Mouse (Mus musculus): ENCODE measurements at regions not wholly inside any gene's neighbourhood (a gene's known extent, or its start where the extent isn't known, plus 50 kb on each side); places are given as distances from the start of the nearest gene placed in this dataset.

- Histone ChIP-seq H3K4me3 (replicated peaks) (no peak overlapping the region), H3K9ac (no peak overlapping the region), H3K27me3 (no peaks in the 10 kb centered on the region), H3K4me1 (0 out of 2 replicates have a peak, but pooled peaks cover 7% of the 10 kb centered on the region), H3K36me3 (no peaks in the 10 kb centered on the region), H3K9me3 (replicated peaks) (no peaks in the 10 kb centered on the region), H3K27ac (replicated peaks) (no peak overlapping the region), H3K4me2 (replicated peaks) (no peak overlapping the region)
- no peak for ATAC-seq (ENCODE audit: insufficient number of reproducible peaks, low FRiP score, low TSS enrichment, low read depth)
- 59% methylated on average over 11 of the region's 11 CpGs for WGBS
Observed at GRCm38 (mm10) chr13:47872645-47873044, 388.4 kb upstream of the Id4 start.

GRCm38 (mm10) chr13:47892569-47892968, 368.5 kb upstream of the Id4 start:
- Histone ChIP-seq H3K27me3 (no peaks in the 10 kb centered on the region), H3K36me3 (no peaks in the 10 kb centered on the region), H3K9ac (no peak overlapping the region), H3K9me3 (replicated peaks) (no peaks in the 10 kb centered on the region), H3K4me3 (replicated peaks) (no peak overlapping the region), H3K27ac (replicated peaks) (no peak overlapping the region), H3K4me2 (replicated peaks) (no peak overlapping the region), H3K4me1 (no peaks in the 10 kb centered on the region)
- 91% methylated on average over 4 of the region's 4 CpGs for WGBS
- ATAC-seq (ENCODE audit: insufficient number of reproducible peaks, low FRiP score, low TSS enrichment, low read depth) = no peak

- Histone ChIP-seq H3K27ac (replicated peaks) (no peak overlapping the region), H3K9ac (no peak overlapping the region), H3K36me3 (no peaks in the 10 kb centered on the region), H3K4me3 (replicated peaks) (no peak overlapping the region), H3K4me1 (no peaks in the 10 kb centered on the region), H3K9me3 (replicated peaks) (peaks cover 3% of the 10 kb centered on the region; the same call in 1 of the 2 replicates), H3K27me3 (no peaks in the 10 kb centered on the region), H3K4me2 (replicated peaks) (no peak overlapping the region)
- 0 out of 2 replicates have a peak, but pooled peaks have one; percentile 19 for ATAC-seq (ENCODE audit: insufficient number of reproducible peaks, low FRiP score, low TSS enrichment, low read depth)
- 70% methylated on average over 1 of the region's 1 CpGs for WGBS
Observed at GRCm38 (mm10) chr13:47894331-47894730, 366.7 kb upstream of the Id4 start.

GRCm38 (mm10) chr13:47895256-47895655, 365.8 kb upstream of the Id4 start:
- Histone ChIP-seq H3K4me2 (replicated peaks) (no peak overlapping the region), H3K9me3 (replicated peaks) (peaks cover 3% of the 10 kb centered on the region; the same call in 1 of the 2 replicates), H3K9ac (no peak overlapping the region), H3K27ac (replicated peaks) (no peak overlapping the region), H3K36me3 (no peaks in the 10 kb centered on the region), H3K4me1 (no peaks in the 10 kb centered on the region), H3K27me3 (no peaks in the 10 kb centered on the region), H3K4me3 (replicated peaks) (no peak overlapping the region)
- ATAC-seq (ENCODE audit: insufficient number of reproducible peaks, low FRiP score, low TSS enrichment, low read depth) = no peak
- 69% methylated on average over 6 of the region's 6 CpGs for WGBS

GRCm38 (mm10) chr13:47896646-47897045, 364.4 kb upstream of the Id4 start:
- H3K4me3 ChIP-seq (replicated peaks) = no peak overlapping the region
- no peaks in the 10 kb centered on the region for H3K36me3 ChIP-seq
- 65% methylated on average over 4 of the region's 4 CpGs for WGBS
- no peak overlapping the region for H3K9ac ChIP-seq
- no peaks in the 10 kb centered on the region for H3K4me1 ChIP-seq
- H3K9me3 ChIP-seq (replicated peaks) = peaks cover 3% of the 10 kb centered on the region; the same call in 1 of the 2 replicates
- H3K27ac ChIP-seq (replicated peaks) = no peak overlapping the region
- no peaks in the 10 kb centered on the region for H3K27me3 ChIP-seq
- no peak overlapping the region for H3K4me2 ChIP-seq (replicated peaks)
- no peak for ATAC-seq (ENCODE audit: insufficient number of reproducible peaks, low FRiP score, low TSS enrichment, low read depth)

- H3K27ac ChIP-seq (replicated peaks) = no peak overlapping the region
- no peak overlapping the region for H3K4me2 ChIP-seq (replicated peaks)
- no peak overlapping the region for H3K9ac ChIP-seq
- no peak overlapping the region for H3K4me3 ChIP-seq (replicated peaks)
- no peaks in the 10 kb centered on the region for H3K4me1 ChIP-seq
- WGBS = 74% methylated on average over 9 of the region's 9 CpGs
- H3K27me3 ChIP-seq = no peaks in the 10 kb centered on the region
- no peaks in the 10 kb centered on the region for H3K9me3 ChIP-seq (replicated peaks)
- no peaks in the 10 kb centered on the region for H3K36me3 ChIP-seq
- no peak for ATAC-seq (ENCODE audit: insufficient number of reproducible peaks, low FRiP score, low TSS enrichment, low read depth)
Observed at GRCm38 (mm10) chr13:47909851-47910530, 351.0 kb upstream of the Id4 start.

GRCm38 (mm10) chr13:47910531-47910910, 350.5 kb upstream of the Id4 start:
- 47% methylated on average over 3 of the region's 3 CpGs for WGBS
- no peak for ATAC-seq (ENCODE audit: insufficient number of reproducible peaks, low FRiP score, low TSS enrichment, low read depth)

GRCm38 (mm10) chr13:47916456-47916855, 344.6 kb upstream of the Id4 start:
- 62% methylated on average over 8 of the region's 8 CpGs for WGBS
- Histone ChIP-seq H3K36me3 (no peaks in the 10 kb centered on the region), H3K27me3 (no peaks in the 10 kb centered on the region), H3K9me3 (replicated peaks) (no peaks in the 10 kb centered on the region), H3K9ac (no peak overlapping the region), H3K4me1 (no peaks in the 10 kb centered on the region), H3K27ac (replicated peaks) (no peak overlapping the region), H3K4me3 (replicated peaks) (no peak overlapping the region), H3K4me2 (replicated peaks) (no peak overlapping the region)
- ATAC-seq (ENCODE audit: insufficient number of reproducible peaks, low FRiP score, low TSS enrichment, low read depth) = no peak

More at GRCm38 (mm10) chr13:47910531-47910910, 350.5 kb upstream of the Id4 start:
- no peaks in the 10 kb centered on the region for H3K36me3 ChIP-seq
- H3K4me1 ChIP-seq = no peaks in the 10 kb centered on the region
- no peaks in the 10 kb centered on the region for H3K9me3 ChIP-seq (replicated peaks)
- H3K4me3 ChIP-seq (replicated peaks) = no peak overlapping the region
- H3K9ac ChIP-seq = no peak overlapping the region
- H3K4me2 ChIP-seq (replicated peaks) = no peak overlapping the region
- no peak overlapping the region for H3K27ac ChIP-seq (replicated peaks)
- H3K27me3 ChIP-seq = no peaks in the 10 kb centered on the region

GRCm38 (mm10) chr13:47917370-47917769, 343.7 kb upstream of the Id4 start:
- H3K9me3 ChIP-seq (replicated peaks) = no peaks in the 10 kb centered on the region
- ATAC-seq (ENCODE audit: insufficient number of reproducible peaks, low FRiP score, low TSS enrichment, low read depth) = no peak
- no peak overlapping the region for H3K4me2 ChIP-seq (replicated peaks)
- H3K9ac ChIP-seq = no peak overlapping the region
- no peaks in the 10 kb centered on the region for H3K36me3 ChIP-seq
- H3K4me3 ChIP-seq (replicated peaks) = no peak overlapping the region
- no peak overlapping the region for H3K27ac ChIP-seq (replicated peaks)
- no peaks in the 10 kb centered on the region for H3K27me3 ChIP-seq
- no peaks in the 10 kb centered on the region for H3K4me1 ChIP-seq
- WGBS = 84% methylated on average over 3 of the region's 3 CpGs

- ATAC-seq (ENCODE audit: insufficient number of reproducible peaks, low FRiP score, low TSS enrichment, low read depth) = no peak
- H3K9me3 ChIP-seq (replicated peaks) = no peaks in the 10 kb centered on the region
- H3K27me3 ChIP-seq = no peaks in the 10 kb centered on the region
- WGBS = 59% methylated on average over 5 of the region's 5 CpGs
- H3K36me3 ChIP-seq = no peaks in the 10 kb centered on the region
- H3K4me2 ChIP-seq (replicated peaks) = no peak overlapping the region
- H3K9ac ChIP-seq = no peak overlapping the region
- H3K4me3 ChIP-seq (replicated peaks) = no peak overlapping the region
- no peaks in the 10 kb centered on the region for H3K4me1 ChIP-seq
- H3K27ac ChIP-seq (replicated peaks) = no peak overlapping the region
Observed at GRCm38 (mm10) chr13:47921044-47921443, 340.0 kb upstream of the Id4 start.

- no peak overlapping the region for H3K4me3 ChIP-seq (replicated peaks)
- H3K4me1 ChIP-seq = 0 out of 2 replicates have a peak, but pooled peaks cover 3% of the 10 kb centered on the region
- no peak overlapping the region for H3K9ac ChIP-seq
- WGBS = 93% methylated on average over 2 of the region's 2 CpGs
- no peak overlapping the region for H3K27ac ChIP-seq (replicated peaks)
- H3K27me3 ChIP-seq = no peaks in the 10 kb centered on the region
- H3K36me3 ChIP-seq = no peaks in the 10 kb centered on the region
- H3K9me3 ChIP-seq (replicated peaks) = 0 out of 2 replicates have a peak, but pooled peaks cover under 1% of the 10 kb centered on the region
- ATAC-seq (ENCODE audit: insufficient number of reproducible peaks, low FRiP score, low TSS enrichment, low read depth) = no peak
- no peak overlapping the region for H3K4me2 ChIP-seq (replicated peaks)
Observed at GRCm38 (mm10) chr13:47940696-47941095, 320.3 kb upstream of the Id4 start.

GRCm38 (mm10) chr13:47942368-47942787, 318.6 kb upstream of the Id4 start:
- H3K4me2 ChIP-seq (replicated peaks) = peak overlapping the region; percentile 33
- H3K27ac ChIP-seq (replicated peaks) = no peak overlapping the region
- no peaks in the 10 kb centered on the region for H3K9me3 ChIP-seq (replicated peaks)
- ATAC-seq (ENCODE audit: insufficient number of reproducible peaks, low FRiP score, low TSS enrichment, low read depth) = no peak
- 6% methylated on average over 8 of the region's 8 CpGs for WGBS
- no peak overlapping the region for H3K9ac ChIP-seq
- H3K27me3 ChIP-seq = no peaks in the 10 kb centered on the region
- no peaks in the 10 kb centered on the region for H3K36me3 ChIP-seq
- H3K4me3 ChIP-seq (replicated peaks) = 0 out of 2 replicates have a peak overlapping the region, but pooled peaks have one; percentile 13
- H3K4me1 ChIP-seq = 0 out of 2 replicates have a peak, but pooled peaks cover 3% of the 10 kb centered on the region
